Mouse (Mus musculus) left cerebral cortex, adult 9 months (tissue): Measurements from ENCODE around the gene Wfikkn1.
"Not testable (repeated sequence)": the region's sequence is repeated elsewhere in the genome, so short reads cannot be mapped to it uniquely, and the experiment has no call there.

ENCODE experiments used
- DNase-seq, 2 experiments: peaks; one replicate each; pipeline ENCODE4 v3.0.0; 2022; ENCODE audit warnings: low spot score in 2 of 2

Gene Wfikkn1

DNA sequence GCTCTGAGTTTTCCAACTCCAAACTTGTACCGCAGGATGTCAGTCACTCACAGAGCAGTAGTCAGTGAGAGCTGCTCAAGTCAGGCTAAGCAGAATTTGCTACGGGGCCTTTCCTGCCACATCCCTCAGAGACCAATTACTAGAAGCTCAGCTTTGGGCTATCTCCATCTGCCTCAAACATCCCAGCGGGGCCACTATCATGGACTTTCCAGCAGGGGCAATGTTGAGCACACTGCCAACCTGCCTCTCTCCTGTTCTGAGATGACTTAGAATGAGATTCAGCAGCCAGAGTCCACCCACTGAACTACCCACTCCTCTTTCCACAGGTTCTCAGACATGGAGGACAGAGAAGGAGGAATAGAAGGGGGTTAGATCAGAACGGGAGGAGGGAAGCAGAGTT, 5.0 kb upstream of the Wfikkn1 start:
- no peak for DNase-seq

DNA sequence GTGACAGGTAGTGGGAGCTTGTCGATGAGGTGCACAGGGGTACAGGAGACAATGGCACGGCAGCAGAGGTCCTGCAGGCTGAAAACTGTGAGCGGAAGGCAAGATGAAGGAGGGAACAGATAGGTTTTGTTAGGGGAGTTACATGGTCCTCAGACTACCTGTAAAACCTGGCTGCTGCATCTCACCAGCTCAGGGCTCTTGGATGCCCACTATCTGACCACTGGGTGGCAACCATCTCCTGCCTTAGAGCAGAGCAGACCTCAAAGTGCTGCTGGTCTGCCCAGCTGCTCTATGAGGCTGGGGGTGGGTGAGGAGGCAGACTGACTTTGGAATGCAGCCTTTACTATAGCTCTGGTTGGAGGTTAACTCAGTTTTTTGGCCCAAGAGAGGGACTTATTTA, 3.2 kb upstream of the Wfikkn1 start:
- no peak for DNase-seq

DNA sequence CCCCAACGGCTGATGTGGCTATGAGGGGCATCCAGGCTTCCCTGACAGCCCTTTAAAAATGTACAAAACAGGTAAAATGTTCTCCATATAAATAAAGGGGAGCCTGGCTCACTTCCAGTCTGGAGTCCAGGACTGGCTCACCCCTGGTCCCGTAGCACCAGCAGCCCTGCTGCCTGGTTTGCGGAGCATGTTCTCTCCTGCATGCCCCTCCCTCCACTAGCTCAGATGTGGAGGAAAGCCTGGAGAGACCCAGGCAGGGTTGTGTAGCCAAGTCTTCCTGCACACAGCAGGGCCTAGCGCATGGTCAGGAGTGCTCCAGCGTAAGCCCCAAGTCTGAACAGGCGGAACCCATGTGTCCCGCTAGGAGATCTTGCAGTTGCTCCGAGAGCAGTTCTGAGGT, 2.6 kb upstream of the Wfikkn1 start:
- no peak for DNase-seq

DNA sequence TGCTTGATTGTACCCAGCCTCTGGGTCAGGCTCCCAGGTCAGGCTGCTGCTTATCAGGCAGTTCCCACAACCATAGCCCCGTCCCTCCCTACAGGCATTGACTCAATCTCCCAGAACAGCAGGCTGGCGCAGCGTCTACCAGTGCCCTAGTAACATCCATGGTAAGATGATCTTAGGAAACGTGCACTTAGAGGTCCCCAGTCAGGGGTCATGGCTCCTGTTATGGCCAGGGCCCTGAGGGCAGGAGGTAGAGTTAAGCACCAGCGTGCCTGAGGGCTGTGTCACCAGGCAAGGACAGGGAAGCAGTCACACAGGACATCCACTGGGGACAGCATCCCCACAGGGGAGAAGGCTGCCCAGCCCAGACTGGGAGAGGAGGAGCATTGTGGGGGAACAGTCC, 1.6 kb upstream of the Wfikkn1 start:
- no peak for DNase-seq

DNA sequence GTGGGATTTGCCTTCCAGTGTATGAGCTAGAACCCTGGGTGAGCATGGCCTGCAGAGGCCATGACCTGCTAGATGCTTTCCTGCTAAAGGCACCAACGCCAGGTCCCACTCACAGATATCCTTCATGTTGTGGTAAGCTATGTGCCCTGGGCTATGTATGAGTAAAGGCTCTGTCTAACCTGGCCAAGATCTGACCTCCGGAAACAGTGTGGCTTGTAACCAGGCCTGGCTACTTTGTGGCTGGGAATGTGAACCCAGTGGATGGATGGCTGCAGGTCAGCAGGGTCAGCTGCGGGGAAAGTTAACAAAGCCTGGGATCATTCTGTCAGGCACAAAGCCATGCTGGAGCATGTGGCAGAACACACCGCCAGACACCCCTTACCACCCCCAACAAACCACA, 1.0 kb upstream of the Wfikkn1 start:
- DNase-seq = no peak

DNA sequence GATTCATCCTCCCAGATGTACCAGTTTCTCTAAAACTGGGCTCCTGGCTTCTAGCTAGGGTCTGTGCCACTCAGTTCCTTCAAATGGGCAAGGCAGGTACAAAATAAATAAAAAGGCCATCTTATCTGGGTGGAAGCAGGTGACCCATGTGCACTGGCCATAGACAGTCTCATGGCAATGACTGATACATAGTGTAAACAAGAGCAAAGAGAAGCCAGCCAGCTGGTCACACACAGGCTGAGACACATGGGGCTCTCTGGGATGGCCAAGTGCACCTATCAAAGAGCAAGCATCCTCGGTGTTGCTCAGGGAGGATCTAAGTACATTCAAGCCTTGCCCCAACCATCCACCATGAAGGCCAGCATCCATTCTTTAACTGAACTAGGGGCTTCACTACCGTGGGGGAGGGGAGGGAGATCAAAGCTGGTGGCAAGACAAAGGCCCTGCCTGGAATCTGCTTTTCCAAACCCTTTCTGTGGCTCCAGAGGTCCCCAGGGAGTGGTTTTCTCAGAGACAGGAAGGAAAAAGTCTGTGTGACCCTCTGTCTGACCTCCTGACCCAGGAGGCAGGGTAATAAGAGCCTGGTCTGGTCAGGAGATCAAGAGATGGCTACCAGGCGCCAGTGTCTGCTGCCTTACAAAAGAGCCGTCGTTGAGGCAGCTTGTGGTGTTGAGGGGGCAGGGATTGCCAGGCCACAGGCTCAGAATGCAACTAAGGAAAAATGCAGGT, 419 bp upstream of the Wfikkn1 start:
- no peak for DNase-seq

DNA sequence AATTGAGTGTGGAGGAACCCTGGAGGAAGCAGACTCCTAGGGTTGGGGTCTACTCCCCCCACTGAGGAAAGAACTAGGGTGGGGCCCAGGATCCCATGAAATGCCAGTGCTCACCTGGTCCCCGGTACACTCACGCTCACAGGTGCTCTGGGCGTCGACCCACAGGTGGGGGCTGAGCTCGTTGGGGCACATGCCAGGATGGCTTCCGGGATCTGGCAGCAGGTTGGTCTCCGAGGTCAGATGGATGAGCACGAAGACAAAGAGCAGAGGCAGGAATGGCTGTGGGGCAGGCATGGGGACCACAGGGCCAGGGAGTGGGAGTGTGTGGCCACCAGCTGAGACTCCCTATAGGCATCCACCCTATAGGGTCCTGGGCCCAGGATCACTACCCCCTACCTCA, 908 bp downstream of the Wfikkn1 start:
- DNase-seq = no peak

DNA sequence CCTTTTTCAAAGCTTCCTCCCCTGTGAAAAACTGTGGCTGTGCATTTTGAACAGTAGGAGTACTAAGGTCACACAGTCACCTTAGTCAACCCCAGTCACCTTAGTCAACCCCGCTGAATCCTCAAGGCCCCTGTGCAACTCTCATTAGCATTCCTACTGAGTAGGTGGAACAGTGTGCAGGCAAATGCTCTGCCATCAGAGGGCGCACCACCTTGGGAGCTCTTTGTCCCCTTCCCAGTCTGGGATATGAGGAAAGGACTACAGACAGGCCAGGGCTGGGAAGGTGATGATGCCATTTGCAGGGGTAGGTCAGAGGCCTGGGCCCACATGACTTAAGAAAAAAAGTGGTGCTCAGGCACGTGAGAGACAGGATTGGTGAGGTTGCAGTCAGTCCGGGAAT, 1.4 kb downstream of the Wfikkn1 start:
- no peak for DNase-seq

DNA sequence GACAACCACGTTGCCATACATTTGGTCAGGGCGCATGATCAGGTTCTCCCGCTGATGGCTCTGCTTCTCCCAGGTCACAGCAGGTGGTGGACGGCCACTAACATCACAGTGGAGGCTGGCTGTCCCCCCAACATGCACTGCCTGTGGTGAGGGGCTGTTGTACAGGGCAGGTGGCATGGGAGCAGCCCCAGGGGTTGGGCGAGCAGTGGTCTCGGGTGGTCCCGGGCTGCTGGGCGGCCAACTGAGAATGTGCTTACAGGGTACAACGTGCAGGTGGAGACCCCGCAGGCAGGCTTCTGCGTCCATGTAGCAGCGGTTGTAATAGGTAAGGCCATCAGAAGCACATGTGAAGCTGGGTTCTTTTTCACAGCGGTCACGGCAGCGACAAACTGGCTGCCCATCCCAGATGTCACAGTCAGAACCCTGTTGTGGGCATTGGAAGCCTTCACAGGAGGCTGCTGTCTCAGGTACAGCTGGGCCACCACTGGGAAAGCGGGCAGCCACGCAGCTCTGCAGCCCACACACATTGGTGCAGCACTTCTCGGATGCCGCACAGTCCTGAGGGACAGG, 2.0 kb downstream of the Wfikkn1 start:
- DNase-seq = no peak

DNA sequence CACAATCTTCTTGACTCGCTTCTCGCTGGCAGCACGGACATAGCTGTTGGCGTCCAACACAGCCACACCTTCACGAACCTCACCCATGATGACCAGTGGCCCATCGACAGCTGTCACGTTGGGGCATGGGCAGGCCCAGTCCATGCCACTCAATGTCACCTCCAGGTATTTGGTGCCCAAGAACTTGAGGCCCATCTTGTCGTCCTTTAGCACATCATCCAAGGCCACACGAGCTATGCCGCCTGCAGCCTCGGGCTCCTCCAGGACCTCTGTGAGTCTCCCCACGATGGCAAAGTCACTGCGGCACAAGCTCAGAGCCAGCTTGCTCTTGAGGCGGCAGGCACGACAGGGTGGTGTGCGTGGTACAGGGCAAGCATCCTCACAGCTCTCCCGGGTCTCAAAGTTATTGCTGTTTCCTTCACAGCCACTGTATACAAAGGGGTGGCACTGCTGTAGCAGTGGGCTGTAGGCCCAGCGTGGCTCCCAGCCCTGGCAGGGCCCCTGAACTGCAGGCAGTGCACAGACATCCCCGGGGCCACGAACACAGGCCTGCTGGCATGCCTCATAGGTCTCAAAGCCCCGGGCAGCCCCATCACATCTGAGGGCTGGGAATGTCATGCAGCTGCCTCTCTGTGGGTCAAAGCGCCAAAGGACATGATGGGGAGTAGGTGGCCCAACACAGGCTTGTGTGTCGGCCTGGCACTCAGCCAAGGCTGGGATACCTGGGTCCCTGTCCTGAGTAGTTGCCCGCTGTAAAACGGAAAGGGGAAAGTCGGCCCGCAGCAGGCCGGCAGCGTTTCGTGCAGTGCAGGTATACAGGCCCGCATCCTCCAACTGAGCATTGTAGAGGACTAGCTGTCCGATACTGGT, 2.7 kb downstream of the Wfikkn1 start:
- no peak for DNase-seq

DNA sequence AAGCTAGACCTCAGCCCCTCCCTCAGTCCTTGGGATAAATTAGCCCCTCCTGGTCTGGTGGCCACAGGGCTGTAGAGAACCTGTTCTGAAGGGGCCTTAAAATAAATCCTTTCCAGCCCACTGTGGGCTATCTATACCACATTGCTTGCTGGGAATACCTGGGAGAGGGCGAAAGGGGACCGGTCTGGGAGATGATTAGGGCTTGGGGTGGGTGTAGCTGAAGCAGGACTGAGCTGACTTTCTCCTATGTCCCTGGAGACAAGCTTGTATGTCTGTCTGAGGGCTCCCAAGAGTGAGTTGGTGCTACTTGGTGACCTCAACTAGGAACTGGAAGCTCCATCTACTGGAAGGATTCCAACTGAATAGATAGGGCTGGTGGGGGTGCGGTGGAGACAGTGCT, 3.6 kb downstream of the Wfikkn1 start:
- DNase-seq = no peak

DNA sequence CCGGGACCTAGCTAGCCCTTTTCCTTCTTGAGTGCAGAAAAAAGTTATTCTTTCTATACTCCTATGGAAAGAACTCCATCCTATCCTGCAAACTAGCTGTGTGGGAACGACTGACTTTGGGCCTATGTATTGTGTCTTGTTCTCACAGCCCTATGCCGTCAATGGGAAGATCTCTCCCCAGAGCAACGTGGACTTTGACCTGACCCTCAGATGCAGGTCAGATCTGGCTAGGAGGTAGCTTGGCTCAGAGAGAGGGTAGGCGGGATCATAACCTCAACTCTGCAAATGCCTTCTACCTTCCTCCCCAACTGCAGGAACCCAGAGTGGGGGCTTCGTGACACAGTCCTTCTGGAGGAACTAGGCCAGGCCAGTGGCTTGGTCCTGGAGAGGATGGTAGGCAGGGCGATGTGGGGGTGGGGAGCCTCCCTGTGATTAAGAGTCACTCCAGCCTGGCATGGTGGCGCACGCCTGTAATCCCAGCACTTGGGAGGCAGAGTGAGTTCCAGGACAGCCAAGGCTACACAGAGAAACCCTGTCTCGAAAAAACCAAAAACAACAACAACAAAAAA, 4.2 kb downstream of the Wfikkn1 start:
- DNase-seq = no peak

DNA sequence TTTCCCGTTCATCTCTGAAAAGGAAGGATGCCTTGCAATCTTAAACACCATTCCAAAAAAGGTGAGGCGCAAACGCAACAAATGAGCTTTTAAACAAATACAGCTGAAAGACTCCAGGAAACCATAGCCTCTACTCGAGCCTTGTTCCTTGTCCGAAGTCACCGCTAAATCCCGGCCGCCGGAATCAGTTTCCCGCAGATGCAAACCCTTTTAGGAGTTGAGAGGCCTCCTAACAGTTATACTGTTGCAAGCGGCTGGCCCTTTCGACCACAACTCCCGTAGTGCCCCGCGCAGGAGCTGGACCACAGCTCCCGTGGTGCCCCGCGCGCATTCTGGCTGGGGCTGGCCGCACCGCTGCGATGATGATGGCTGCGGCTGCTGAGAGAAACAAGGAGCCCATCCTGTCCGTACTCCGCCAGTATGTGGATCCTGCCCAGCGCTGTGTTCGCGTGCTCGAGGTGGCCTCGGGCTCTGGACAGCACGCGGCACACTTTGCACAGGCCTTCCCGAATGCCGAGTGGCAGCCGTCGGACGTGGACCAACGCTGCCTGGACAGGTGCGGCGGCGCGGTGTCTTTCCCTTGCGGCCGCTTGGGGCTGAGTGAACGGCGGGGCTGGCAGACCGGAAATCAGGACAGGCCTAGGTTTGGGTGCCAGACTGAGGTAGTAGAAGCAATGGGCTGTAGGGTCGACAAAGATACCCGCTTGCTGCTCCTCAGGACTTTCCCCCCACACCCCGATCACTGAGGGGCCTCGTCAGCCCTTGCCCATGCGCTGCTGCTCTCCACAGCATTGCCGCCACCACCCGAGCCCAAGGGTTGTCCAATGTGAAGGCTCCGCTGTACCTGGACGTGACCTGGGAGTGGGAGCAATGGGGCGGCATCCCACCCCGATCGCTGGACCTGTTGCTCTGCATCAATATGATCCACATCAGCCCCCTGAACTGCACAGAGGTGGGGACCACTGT, 5.2 kb downstream of the Wfikkn1 start:
- DNase-seq = peak; percentile 73 to 89

DNA sequence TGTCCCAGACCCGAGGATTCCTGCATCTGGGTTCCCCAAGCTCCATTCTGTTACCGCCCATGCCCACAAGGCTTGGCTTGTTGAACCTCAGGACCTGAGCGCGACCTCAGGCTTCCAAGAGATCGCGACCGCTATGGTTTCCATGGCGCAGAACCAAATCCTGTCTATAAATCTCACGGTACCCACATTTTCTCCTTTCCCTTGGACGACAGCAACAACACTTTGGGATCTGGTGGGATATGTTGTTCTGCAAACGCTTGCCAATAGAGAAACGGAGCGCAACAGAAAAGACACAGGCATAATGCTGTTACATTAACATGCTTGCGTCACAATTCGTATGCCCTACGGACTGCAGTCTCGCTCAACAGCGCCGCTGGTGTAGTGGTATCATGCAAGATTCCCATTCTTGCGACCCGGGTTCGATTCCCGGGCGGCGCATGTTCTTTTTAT, 5.9 kb downstream of the Wfikkn1 start, which contains the start of gene Mettl26:
Gene Mettl26 (plus strand): TSS at position 354 of the 450 bp plus-strand sequence.
- peak; percentile 81 to 100 for DNase-seq

DNA sequence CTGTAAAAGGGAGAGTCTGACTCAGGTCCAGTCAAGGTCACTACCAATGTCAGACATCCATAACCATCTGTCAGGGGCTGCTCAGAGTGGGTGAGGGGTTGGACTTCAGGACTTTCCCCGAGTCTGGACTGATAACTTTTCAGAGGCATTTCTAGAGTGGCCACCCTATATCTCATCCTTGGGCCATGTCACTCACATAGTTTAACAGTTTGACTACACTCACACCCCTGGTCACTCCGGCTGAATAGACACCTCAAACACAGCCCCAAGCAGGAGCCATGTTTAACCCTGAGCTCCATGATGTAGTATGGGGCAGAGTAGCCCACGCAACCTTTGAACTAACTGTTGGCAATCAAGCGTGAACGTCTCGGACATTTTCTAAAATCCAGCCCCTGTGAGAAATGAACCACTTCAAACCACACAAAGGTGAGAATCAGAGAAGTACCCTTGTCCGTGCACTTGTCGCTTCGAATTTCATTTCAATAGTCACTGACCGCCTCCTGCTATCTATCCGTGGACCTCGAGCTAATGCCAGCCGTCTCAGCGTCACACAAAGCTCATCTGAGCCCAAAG, 6.4 kb downstream of the Wfikkn1 start:
- no peak for DNase-seq

DNA sequence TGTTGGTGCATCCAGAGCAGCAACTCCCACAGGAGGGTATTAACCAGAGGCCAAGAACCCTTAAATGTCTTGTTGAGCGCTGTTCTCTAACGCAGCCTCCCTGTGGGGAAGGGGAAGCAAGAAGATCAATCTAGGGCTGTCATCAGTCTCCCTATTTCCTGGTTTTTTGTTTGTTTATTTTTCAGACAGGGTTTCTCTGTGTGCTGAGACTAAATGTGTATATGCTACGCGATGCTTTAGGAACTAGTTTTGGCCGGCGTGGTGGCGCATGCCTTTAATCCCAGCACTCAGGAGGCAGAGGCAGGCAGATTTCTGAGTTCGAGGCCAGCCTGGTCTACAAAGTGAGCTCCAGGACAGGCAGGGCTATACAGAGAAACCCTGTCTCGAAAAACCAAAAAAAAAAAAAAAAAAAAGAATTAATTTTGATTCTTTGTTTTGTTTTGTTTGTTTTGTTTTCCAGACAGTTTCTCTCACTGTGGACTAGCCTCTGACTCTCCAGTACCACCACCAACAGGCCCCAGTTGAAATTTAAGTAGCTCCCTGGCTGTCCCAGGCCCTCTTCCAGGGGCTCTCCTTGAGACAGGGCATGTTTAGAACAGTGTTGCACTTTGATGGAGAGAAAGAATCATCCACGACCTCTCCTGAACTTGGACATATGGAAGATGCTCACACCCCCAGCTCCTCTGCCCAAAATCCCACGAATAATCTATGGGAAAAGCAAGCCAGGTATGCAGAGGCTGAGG, 7.1 kb downstream of the Wfikkn1 start:
- no peak for DNase-seq

DNA sequence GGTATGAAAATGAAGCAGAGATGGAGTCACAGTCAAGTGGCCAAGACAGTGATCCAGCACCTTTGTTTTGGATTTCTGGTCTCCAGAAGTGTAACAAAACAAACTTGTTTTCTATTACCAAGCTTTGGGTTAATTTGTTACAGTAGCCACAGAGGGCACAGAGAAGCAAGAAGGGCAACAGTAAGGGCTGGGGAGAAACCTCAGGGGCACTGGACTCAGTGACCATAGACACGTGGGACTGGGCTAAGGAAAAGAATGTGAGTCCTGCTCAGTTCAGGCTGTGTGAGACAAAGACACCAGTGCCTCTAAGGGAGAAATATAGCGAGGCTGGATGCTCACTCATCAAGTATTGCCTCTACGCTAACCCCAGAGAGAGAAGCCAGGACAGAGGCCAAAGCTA, 8.0 kb downstream of the Wfikkn1 start:
- DNase-seq = no peak

DNA sequence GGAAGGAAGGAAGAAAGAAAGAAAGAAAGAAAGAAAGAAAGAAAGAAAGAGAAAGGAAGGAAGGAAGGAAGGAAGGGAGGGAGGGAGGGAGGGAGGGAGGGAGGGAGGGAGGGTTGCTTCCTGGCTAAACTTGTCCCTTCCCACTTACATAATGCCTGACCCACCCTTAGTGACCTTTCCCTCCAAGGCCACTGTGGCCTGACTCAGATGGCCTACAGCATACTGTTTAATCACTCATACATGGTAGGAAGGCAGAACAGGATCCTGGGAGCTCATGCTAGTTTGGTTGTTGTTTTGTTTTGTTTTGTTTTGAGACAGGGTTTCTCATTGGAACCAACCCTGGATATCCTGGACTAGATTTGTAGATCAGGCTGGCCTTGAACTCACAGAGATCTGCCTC, 9.1 kb downstream of the Wfikkn1 start:
- DNase-seq = not testable (repeated sequence)

DNA sequence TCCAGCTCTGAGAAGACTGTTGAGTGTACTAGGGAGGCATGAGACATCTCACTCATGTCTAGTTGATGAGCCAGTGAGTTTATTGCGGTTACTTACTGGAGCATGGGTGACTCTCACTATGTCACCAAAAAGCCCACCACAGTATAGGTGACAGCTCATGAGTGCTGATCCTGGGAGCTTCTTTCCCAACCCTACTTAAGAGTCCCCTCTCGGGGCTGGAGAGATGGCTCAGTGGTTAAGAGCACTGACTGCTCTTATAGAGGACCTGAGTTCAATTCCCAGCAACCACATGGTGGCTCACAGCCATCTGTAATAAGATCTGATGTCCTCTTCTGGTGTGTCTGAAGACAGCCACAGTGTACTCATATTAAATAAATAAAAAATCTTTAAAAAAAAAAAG, 10.7 kb downstream of the Wfikkn1 start:
- DNase-seq = no peak

DNA sequence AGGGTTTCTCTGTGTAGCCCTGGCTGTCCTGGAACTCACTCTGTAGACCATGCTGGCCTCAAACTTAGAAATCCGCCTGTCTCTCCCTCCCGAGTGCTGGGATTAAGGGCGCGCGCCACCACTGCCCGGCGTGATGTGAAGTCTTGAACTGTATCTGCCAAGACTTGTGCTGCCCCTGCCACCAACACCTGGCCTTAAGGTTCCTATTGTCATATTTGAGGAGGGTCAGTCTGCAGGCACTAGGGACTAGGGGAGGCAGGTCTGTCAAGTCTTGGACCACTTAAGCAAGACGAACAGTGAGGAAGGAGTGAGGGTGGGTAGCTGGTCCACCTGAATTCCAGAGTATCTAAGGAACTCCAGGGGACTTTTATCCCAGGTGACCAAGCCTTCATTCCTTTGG, 11.2 kb downstream of the Wfikkn1 start:
- no peak for DNase-seq
